Mouse (Mus musculus) MEL (cell line): ENCODE results near the gene Rprd1b. TPM values are rescaled to one million over a fixed set of nuclear protein-coding genes. Genes with fewer than 3 reads are reported as not detected.

Source experiments
- DNase-seq: peaks from one replicate; pipeline ENCODE4 v3.0.0; 2011; ENCODE audit warnings: low read depth, low spot score
- H3K27ac ChIP-seq: 2 replicates; pipeline ENCODE4 v1.5.1; 2012; ENCODE audit warnings: low read depth, mild to moderate bottlenecking, control low read depth, low read length, moderate library complexity; ENCODE audit not compliant: control insufficient read depth
- H3K27me3 ChIP-seq, 2 experiments: fragments of 150-350 bp in 1 of 2; sonication (generic) in 1 of 2; 2 replicates each; pipeline ENCODE4 v1.6.1; 2012; ENCODE audit warnings: low read length in 2 of 2, mild to moderate bottlenecking in 2 of 2, improper control_type of control experiment in 1 of 2, moderate library complexity in 1 of 2; ENCODE audit not compliant: insufficient read depth in 2 of 2, control insufficient read depth in 1 of 2
- H3K36me3 ChIP-seq, 2 experiments: 2 replicates each; pipeline ENCODE4 v1.6.1; 2012 to 2014; ENCODE audit warnings: low read length in 2 of 2, improper control_type of control experiment in 1 of 2, inconsistent platforms in 1 of 2, mild to moderate bottlenecking in 1 of 2; ENCODE audit not compliant: insufficient read depth in 2 of 2, control insufficient read depth in 1 of 2
- H3K4me1 ChIP-seq, 2 experiments: fragments of 150-350 bp in 1 of 2; sonication (generic) in 1 of 2; 2 replicates each; pipeline ENCODE4 v1.6.1; 2012; ENCODE audit warnings: low read length in 2 of 2, improper control_type of control experiment in 1 of 2, mild to moderate bottlenecking in 1 of 2; ENCODE audit not compliant: insufficient read depth in 2 of 2, control insufficient read depth in 1 of 2
- H3K4me3 ChIP-seq, 2 experiments: fragments of 150-350 bp in 1 of 2; sonication (generic) in 1 of 2; 2 replicates each; pipeline ENCODE4 v1.5.1; 2012; ENCODE audit warnings: low read depth in 2 of 2, low read length in 2 of 2, mild to moderate bottlenecking in 2 of 2, moderate library complexity in 2 of 2, control low read depth in 1 of 2, improper control_type of control experiment in 1 of 2; ENCODE audit not compliant: control insufficient read depth in 1 of 2, insufficient read depth in 1 of 2
- H3K79me2 ChIP-seq: 2 replicates; pipeline ENCODE4 v1.6.1; 2012; ENCODE audit warnings: mild to moderate bottlenecking, low read length, moderate library complexity; ENCODE audit not compliant: control insufficient read depth, poor library complexity, insufficient read depth
- H3K9ac ChIP-seq: 2 replicates; pipeline ENCODE4 v1.6.1; 2012; ENCODE audit warnings: low read depth, mild to moderate bottlenecking, control low read depth, low read length, moderate library complexity; ENCODE audit not compliant: control insufficient read depth, poor library complexity, severe bottlenecking
- H3K9me3 ChIP-seq: fragments of 150-350 bp; sonication (generic); replicated peaks from 2 replicates; pipeline ENCODE4 v1.6.1; 2012; ENCODE audit warnings: mild to moderate bottlenecking, low read length, improper control_type of control experiment, moderate library complexity; ENCODE audit not compliant: insufficient read depth
- CHD1 ChIP-seq: IDR thresholded peaks from 2 replicates; pipeline ENCODE4 v1.6.1; 2012; ENCODE audit warnings: low read depth, mild to moderate bottlenecking, inconsistent platforms, low read length, improper control_type of control experiment
- CTCF ChIP-seq, 3 experiments: IDR thresholded peaks in 2 of 3; conservative IDR thresholded peaks in 1 of 3; 2 replicates each; pipeline ENCODE4 v1.5.1; 2011 to 2012; ENCODE audit warnings: low read length in 3 of 3, low read depth in 2 of 3, mild to moderate bottlenecking in 2 of 3, improper control_type of control experiment in 1 of 3, inconsistent platforms in 1 of 3, mixed read lengths in 1 of 3, moderate library complexity in 1 of 3; ENCODE audit not compliant: control insufficient read depth in 1 of 3, insufficient read depth in 1 of 3, poor library complexity in 1 of 3, severe bottlenecking in 1 of 3
- E2F4 ChIP-seq: IDR thresholded peaks from 2 replicates; pipeline ENCODE4 v1.6.1; 2011; ENCODE audit warnings: low read depth, low read length, improper control_type of control experiment, borderline replicate concordance
- ELF1 ChIP-seq: IDR thresholded peaks from 2 replicates; pipeline ENCODE4 v1.6.1; 2014; ENCODE audit warnings: low read depth, mild to moderate bottlenecking, inconsistent platforms, low read length, improper control_type of control experiment, moderate library complexity
- EP300 ChIP-seq, 2 experiments: IDR thresholded peaks; 2 replicates each; pipeline ENCODE4 v1.6.1; 2011; ENCODE audit warnings: improper control_type of control experiment in 2 of 2, low read length in 2 of 2, low read depth in 1 of 2, mild to moderate bottlenecking in 1 of 2
- ETS1 ChIP-seq: IDR thresholded peaks from 2 replicates; pipeline ENCODE4 v1.6.1; 2012; ENCODE audit warnings: low read depth, mild to moderate bottlenecking, inconsistent platforms, low read length, improper control_type of control experiment, moderate library complexity
- GABPA ChIP-seq: IDR thresholded peaks from 2 replicates; pipeline ENCODE4 v1.6.1; 2012; ENCODE audit warnings: low read depth, mild to moderate bottlenecking, inconsistent platforms, low read length, improper control_type of control experiment, moderate library complexity
- GATA1 ChIP-seq: IDR thresholded peaks from 2 replicates; pipeline ENCODE4 v1.6.1; 2011; ENCODE audit warnings: low read depth, low read length, improper control_type of control experiment
- HCFC1 ChIP-seq: IDR thresholded peaks from 2 replicates; pipeline ENCODE4 v1.6.1; 2012; ENCODE audit warnings: low read depth, mild to moderate bottlenecking, inconsistent platforms, low read length, improper control_type of control experiment, moderate library complexity
- KAT2A ChIP-seq: conservative IDR thresholded peaks from 2 replicates; pipeline ENCODE4 v1.6.1; 2012; ENCODE audit warnings: low read depth, low read length, improper control_type of control experiment, inconsistent platforms
- MAX ChIP-seq: IDR thresholded peaks from 2 replicates; pipeline ENCODE4 v1.6.1; 2011; ENCODE audit warnings: low read length, improper control_type of control experiment
- MEF2A ChIP-seq: IDR thresholded peaks from 2 replicates; pipeline ENCODE4 v1.6.1; 2014; ENCODE audit warnings: low read depth, mild to moderate bottlenecking, inconsistent platforms, low read length, improper control_type of control experiment; ENCODE audit not compliant: poor library complexity, insufficient replicate concordance, severe bottlenecking; ENCODE audit errors: extremely low read depth
- MXI1 ChIP-seq: IDR thresholded peaks from 2 replicates; pipeline ENCODE4 v1.6.1; 2011; ENCODE audit warnings: mild to moderate bottlenecking, low read depth, low read length, improper control_type of control experiment
- MYB ChIP-seq: IDR thresholded peaks from 2 replicates; pipeline ENCODE4 v1.6.1; 2011; ENCODE audit warnings: mild to moderate bottlenecking, low read depth, low read length, improper control_type of control experiment
- MYC ChIP-seq: IDR thresholded peaks from 2 replicates; pipeline ENCODE4 v1.6.1; 2011; ENCODE audit warnings: low read depth, mild to moderate bottlenecking, low read length, improper control_type of control experiment, moderate library complexity
- NRF1 ChIP-seq: IDR thresholded peaks from 2 replicates; pipeline ENCODE4 v1.6.1; 2014; ENCODE audit warnings: low read depth, mild to moderate bottlenecking, inconsistent platforms, low read length, improper control_type of control experiment, moderate library complexity; ENCODE audit not compliant: poor library complexity, insufficient read depth, severe bottlenecking
- POLR2A ChIP-seq, 2 experiments: IDR thresholded peaks; 2 replicates each; pipeline ENCODE4 v1.6.1; 2011 to 2012; ENCODE audit warnings: low read length in 2 of 2, mild to moderate bottlenecking in 2 of 2, control low read depth in 1 of 2, improper control_type of control experiment in 1 of 2, low read depth in 1 of 2, moderate library complexity in 1 of 2; ENCODE audit not compliant: control insufficient read depth in 1 of 2, insufficient read depth in 1 of 2, poor library complexity in 1 of 2
- POLR2AphosphoS2 ChIP-seq: IDR thresholded peaks from 2 replicates; pipeline ENCODE4 v1.6.1; 2011; ENCODE audit warnings: low read length, improper control_type of control experiment
- POLR2AphosphoS5 ChIP-seq: IDR thresholded peaks from 2 replicates; pipeline ENCODE4 v1.6.1; 2012; ENCODE audit warnings: low read depth, borderline replicate concordance, mild to moderate bottlenecking, inconsistent platforms, low read length, moderate library complexity, mixed read lengths
- RAD21 ChIP-seq: IDR thresholded peaks from 2 replicates; pipeline ENCODE4 v1.6.1; 2011; ENCODE audit warnings: mild to moderate bottlenecking, low read depth, low read length, improper control_type of control experiment
- SIN3A ChIP-seq: IDR thresholded peaks from 2 replicates; pipeline ENCODE4 v1.6.1; 2012; ENCODE audit warnings: low read length, improper control_type of control experiment, inconsistent platforms
- SMC3 ChIP-seq: IDR thresholded peaks from 2 replicates; pipeline ENCODE4 v1.6.1; 2011; ENCODE audit warnings: low read depth, low read length, improper control_type of control experiment
- TAL1 ChIP-seq: IDR thresholded peaks from 2 replicates; pipeline ENCODE4 v1.6.1; 2012; ENCODE audit warnings: mild to moderate bottlenecking, inconsistent platforms, low read length, moderate library complexity, mixed read lengths
- TCF12 ChIP-seq: IDR thresholded peaks from 2 replicates; pipeline ENCODE4 v1.6.1; 2014; ENCODE audit warnings: low read depth, mild to moderate bottlenecking, inconsistent platforms, low read length, improper control_type of control experiment, moderate library complexity
- UBTF ChIP-seq: IDR thresholded peaks from 2 replicates; pipeline ENCODE4 v1.6.1; 2012; ENCODE audit warnings: low read depth, mild to moderate bottlenecking, inconsistent platforms, low read length, improper control_type of control experiment, moderate library complexity, borderline replicate concordance; ENCODE audit not compliant: insufficient read depth
- USF1 ChIP-seq: IDR thresholded peaks from 2 replicates; pipeline ENCODE4 v1.6.1; 2014; ENCODE audit warnings: low read depth, mild to moderate bottlenecking, inconsistent platforms, low read length, improper control_type of control experiment, moderate library complexity
- ZC3H11A ChIP-seq: IDR thresholded peaks from 2 replicates; pipeline ENCODE4 v1.6.1; 2012; ENCODE audit warnings: low read depth, mild to moderate bottlenecking, inconsistent platforms, low read length, improper control_type of control experiment
- ZKSCAN1 ChIP-seq: IDR thresholded peaks from 2 replicates; pipeline ENCODE4 v1.6.1; 2012; ENCODE audit warnings: low read depth, mild to moderate bottlenecking, inconsistent platforms, low read length, improper control_type of control experiment, moderate library complexity
- ZMIZ1 ChIP-seq: IDR thresholded peaks from 2 replicates; pipeline ENCODE4 v1.6.1; 2012; ENCODE audit warnings: low read depth, mild to moderate bottlenecking, inconsistent platforms, low read length, improper control_type of control experiment, moderate library complexity
- polyA plus RNA-seq, 2 experiments: library from polyadenylated mRNA; stranded (reverse) in 1 of 2; unstranded in 1 of 2; fragments of >175 nt in 1 of 2; fragments of >200 nt in 1 of 2; gene quantifications; 2 replicates each; pipeline versions ENCODE4 v1.2.1 to v1.2.4; 2012; ENCODE audit warnings: low replicate concordance in 2 of 2, low read depth in 1 of 2; ENCODE audit not compliant: insufficient read length in 2 of 2, insufficient read depth in 1 of 2, missing spikeins in 1 of 2
- total RNA-seq: library from RNA; depleted of rRNA; stranded (reverse); fragments of 300-350 nt; gene quantifications from 2 replicates; pipeline ENCODE4 v1.2.3, GENCODE M21; 2012

Gene Rprd1b
- total and polyA plus RNA-seq, 3 experiments = 14.2 to 35.1 TPM; not detected in 1

DNA sequence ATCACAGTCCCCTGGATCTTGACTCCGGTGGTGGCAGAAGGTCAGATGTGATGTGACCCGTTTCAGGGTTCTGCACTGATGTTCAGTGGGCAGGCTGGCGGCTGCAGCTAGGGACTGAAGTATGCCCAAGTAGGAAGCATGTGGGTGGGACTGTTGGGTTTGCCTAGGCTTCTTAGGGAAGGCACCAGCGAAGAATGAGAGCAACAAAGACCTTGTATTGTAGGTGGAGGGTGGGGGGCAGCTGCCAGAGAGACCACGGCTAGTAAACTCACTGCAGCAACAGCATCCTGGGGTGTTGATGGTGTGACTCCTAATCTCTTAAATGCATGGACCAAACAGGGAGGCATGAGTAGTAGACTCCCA is 43.3 kb downstream of the Rprd1b start:
- Histone ChIP-seq H3K4me1 (peaks cover 0 to 5% of the 10 kb centered on the region in 2 experiments; a peak in 2 of 4 replicates), H3K27ac (no peak overlapping the region), H3K27me3 (no peaks in the 10 kb centered on the region), H3K9me3 (no peaks in the 10 kb centered on the region), H3K79me2 (no peaks in the 10 kb centered on the region), H3K4me3 (no peak overlapping the region), H3K36me3 (peaks cover 7 to 10% of the 10 kb centered on the region in 2 experiments), H3K9ac (no peak overlapping the region)
- TF ChIP-seq CHD1 (no peak), MAX (no peak), ZKSCAN1 (no peak), EP300 (IDR thresholded peaks at IDR 0.05; ENCODE audit: low read depth in 1 of 2, low read length in 2 of 2) (no peak), CTCF (IDR thresholded peaks at IDR 0.05 in 2 of 3, conservative IDR thresholded peaks at IDR 0.05 in 1 of 3; ENCODE audit: control insufficient read depth in 1 of 3, insufficient read depth in 1 of 3, low read depth in 2 of 3, low read length in 3 of 3, poor library complexity in 1 of 3, severe bottlenecking in 1 of 3) (no peak), KAT2A (no peak), SIN3A (no peak), POLR2AphosphoS5 (no peak), TAL1 (no peak), MYC (no peak), NRF1 (no peak), MYB (no peak), HCFC1 (no peak), MEF2A (no peak), E2F4 (no peak), TCF12 (no peak), RAD21 (no peak), GABPA (no peak)
- no peak for DNase-seq

DNA sequence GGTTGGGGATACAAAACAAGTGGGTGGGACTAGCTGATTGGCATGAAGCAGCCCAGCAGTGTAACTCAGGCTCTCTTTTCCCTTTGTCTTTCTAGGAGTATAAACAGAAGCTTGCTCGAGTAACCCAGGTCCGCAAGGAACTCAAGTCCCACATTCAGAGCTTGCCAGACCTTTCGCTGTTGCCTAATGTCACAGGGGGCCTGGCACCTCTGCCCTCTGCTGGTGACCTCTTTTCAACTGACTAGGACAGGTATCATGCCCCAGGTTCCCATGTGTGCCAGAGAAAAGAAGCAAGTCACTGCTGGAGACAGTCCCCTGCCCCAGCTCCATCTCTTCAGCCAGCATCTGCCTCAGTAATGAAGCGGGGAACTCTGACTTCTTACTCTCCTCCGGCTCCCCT is 46.5 kb downstream of the Rprd1b start:
- H3K9me3 ChIP-seq = no peaks in the 10 kb centered on the region
- no peak for DNase-seq
- no peak overlapping the region for H3K4me3 ChIP-seq
- H3K9ac ChIP-seq = no peak overlapping the region
- H3K4me1 ChIP-seq = no peaks in the 10 kb centered on the region
- H3K79me2 ChIP-seq = no peaks in the 10 kb centered on the region
- H3K27me3 ChIP-seq = no peaks in the 10 kb centered on the region
- no peak overlapping the region for H3K27ac ChIP-seq
- TF ChIP-seq SMC3 (no peak), UBTF (no peak), MXI1 (no peak), NRF1 (no peak), ELF1 (no peak), KAT2A (no peak), POLR2AphosphoS2 (no peak), CTCF (IDR thresholded peaks at IDR 0.05 in 2 of 3, conservative IDR thresholded peaks at IDR 0.05 in 1 of 3; ENCODE audit: control insufficient read depth in 1 of 3, insufficient read depth in 1 of 3, low read depth in 2 of 3, low read length in 3 of 3, poor library complexity in 1 of 3, severe bottlenecking in 1 of 3) (no peak), ZC3H11A (no peak), POLR2A (IDR thresholded peaks at IDR 0.05; ENCODE audit: control insufficient read depth in 1 of 2, insufficient read depth in 1 of 2, low read depth in 1 of 2, low read length in 2 of 2, poor library complexity in 1 of 2) (no peak), USF1 (no peak), RAD21 (no peak), ETS1 (no peak), GATA1 (no peak), MEF2A (no peak), TCF12 (no peak), ZMIZ1 (no peak)
- H3K36me3 ChIP-seq = peaks cover 0 to 3% of the 10 kb centered on the region in 2 experiments; a peak in 2 of 4 replicates
